Mouse (Mus musculus) forebrain, postnatal 0 days (tissue): ENCODE results near the gene Dhx57. TPM values are rescaled to one million over a fixed set of nuclear protein-coding genes. Genes with fewer than 3 reads are reported as not detected.
A peak's percentile ranks its signal among the peaks of the same experiment; 100 is the strongest.
"Not testable (repeated sequence)": the region's sequence is repeated elsewhere in the genome, so short reads cannot be mapped to it uniquely, and the experiment has no call there.

Experiments used
- ATAC-seq: fragments of 200-750 bp; cut with Nextera tagmentation; 2 replicates; pipeline ENCODE4 v1.8.0; 2017; ENCODE audit warnings: mild to moderate bottlenecking, moderate library complexity
- DNase-seq: peaks from one replicate; pipeline ENCODE4 v3.0.0-alpha.2; 2015
- H3K27ac ChIP-seq: fragments of 300-500 bp; sonication (generic); 2 replicates; pipeline ENCODE4 v1.5.1; 2014; ENCODE audit warnings: low read depth, mild to moderate bottlenecking, antibody characterized with exemption, low read length, moderate library complexity, mixed read lengths
- H3K27me3 ChIP-seq: fragments of 300-500 bp; sonication (generic); 2 replicates; pipeline ENCODE4 v1.6.1; 2014; ENCODE audit warnings: mild to moderate bottlenecking, low read length, mixed read lengths; ENCODE audit not compliant: insufficient read depth
- H3K36me3 ChIP-seq: fragments of 300-500 bp; sonication (generic); 2 replicates; pipeline ENCODE4 v1.6.1; 2014; ENCODE audit warnings: mild to moderate bottlenecking, moderate library complexity; ENCODE audit not compliant: insufficient read depth
- H3K4me1 ChIP-seq: fragments of 300-500 bp; sonication (generic); 2 replicates; pipeline ENCODE4 v1.6.1; 2014; ENCODE audit warnings: antibody characterized with exemption; ENCODE audit not compliant: insufficient read depth
- H3K4me2 ChIP-seq: fragments of 300-500 bp; sonication (generic); 2 replicates; pipeline ENCODE4 v1.6.1; 2014; ENCODE audit warnings: low read depth, mild to moderate bottlenecking, moderate library complexity
- H3K4me3 ChIP-seq: fragments of 300-500 bp; sonication (generic); 2 replicates; pipeline ENCODE4 v1.5.1; 2014; ENCODE audit warnings: low read depth, low read length, mixed read lengths
- H3K9ac ChIP-seq: fragments of 300-500 bp; sonication (generic); 2 replicates; pipeline ENCODE4 v1.6.1; 2014; ENCODE audit warnings: mild to moderate bottlenecking
- H3K9me3 ChIP-seq: fragments of 300-500 bp; sonication (generic); 2 replicates; pipeline ENCODE4 v1.6.1; 2016; ENCODE audit warnings: low read length
- CTCF ChIP-seq: sonication (generic); IDR thresholded peaks from 2 replicates; pipeline ENCODE4 v1.5.1; 2016; ENCODE audit warnings: antibody characterized with exemption, control low read depth, low read depth
- WGBS: fragments of 180-500 bp; shearing (Covaris S2); extraction: QIAGEN DNeasy Blood & Tissue Kit; methylation state at CpG from one replicate; pipeline ENCODE4 v1.1.7; 2014; 5-methylcytosine and 5-hydroxymethylcytosine counted together
- polyA plus RNA-seq: library from polyadenylated mRNA; unstranded; fragments of >200 nt; fragmentation: Nextera tagmentation; extraction: Ambion mirVana; gene quantifications from 2 replicates; pipeline ENCODE4 v1.2.1, GENCODE M21; 2015
- total RNA-seq: library from RNA; depleted of rRNA; stranded (reverse); fragments of >200 nt; gene quantifications from 2 replicates; pipeline ENCODE4 v1.2.3, GENCODE M21; 2014

The Dhx57 gene
- total and polyA plus RNA-seq, 2 experiments from 2014 or later = 33.7 to 72.1 TPM

DNA sequence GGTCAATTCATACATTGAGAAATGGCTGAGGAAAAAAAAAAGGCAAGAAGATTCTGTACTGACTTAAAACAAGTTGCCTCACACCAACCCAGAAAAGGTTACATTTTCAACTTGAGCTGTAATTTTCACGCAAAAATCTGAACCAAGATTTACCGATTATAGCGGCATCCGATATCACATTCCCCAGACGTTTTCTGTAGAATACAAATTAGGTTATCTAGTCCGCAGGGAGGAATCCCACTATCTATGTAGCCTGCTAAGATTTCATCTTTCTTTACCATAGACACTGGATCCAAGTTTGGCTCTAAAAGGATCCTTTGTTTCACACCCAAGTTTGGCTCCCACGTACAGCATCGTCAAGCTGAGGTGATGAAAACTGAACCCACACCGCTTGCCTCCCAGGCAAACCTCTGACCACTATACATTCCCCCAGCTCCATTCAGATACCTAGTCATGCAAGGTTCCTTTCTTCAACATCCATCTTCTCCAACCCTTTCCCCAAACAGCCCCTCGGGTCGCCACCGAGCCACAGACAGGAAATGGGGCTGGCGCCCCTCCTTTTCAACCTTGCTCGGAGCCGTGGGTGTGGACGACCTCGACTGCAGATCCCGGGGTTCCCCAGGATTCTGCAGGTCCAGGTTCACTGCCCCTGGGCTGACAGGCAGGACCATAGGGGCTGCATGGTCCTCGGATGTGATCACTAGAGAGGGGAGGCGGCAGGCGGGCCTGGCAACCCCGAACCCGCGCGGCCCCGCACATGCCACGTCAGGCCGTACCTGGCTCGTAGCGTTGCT, 799 bp downstream of the Dhx57 start:
- Histone ChIP-seq H3K27me3 (no peaks in the 10 kb centered on the region), H3K4me1 (peaks cover 5% of the 10 kb centered on the region), H3K9ac (peak overlapping the region; percentile 98), H3K4me2 (peak overlapping the region; percentile 67), H3K9me3 (no peaks in the 10 kb centered on the region), H3K27ac (peak overlapping the region; percentile 95), H3K36me3 (no peaks in the 10 kb centered on the region), H3K4me3 (peak overlapping the region; percentile 95)
- WGBS = 1% methylated on average over 30 of the region's 30 CpGs
- DNase-seq = peak; percentile 60
- ATAC-seq = no peak; the same call in 1 of the 2 replicates
- no peak for TF ChIP-seq CTCF

DNA sequence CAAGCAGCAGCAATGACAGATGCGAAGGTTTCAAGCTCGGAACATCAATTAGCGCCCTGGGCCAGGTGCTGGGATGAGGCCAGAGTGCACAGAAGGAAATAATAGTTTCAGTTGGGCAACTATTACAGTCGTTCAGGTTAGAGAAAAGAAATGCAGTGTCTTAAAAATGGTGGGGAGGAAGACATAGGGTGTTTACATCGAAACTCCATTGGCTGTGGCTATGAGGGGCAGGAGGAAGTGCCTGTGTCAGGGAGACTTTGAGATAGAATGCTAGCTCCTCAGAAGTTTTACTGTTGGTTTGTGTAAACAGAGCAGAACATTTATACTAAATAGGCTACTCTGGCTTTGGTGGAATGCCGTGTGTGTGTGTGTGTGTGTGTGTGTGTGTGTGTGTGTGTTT, 2.3 kb downstream of the Dhx57 start:
- no peak for DNase-seq
- H3K36me3 ChIP-seq = no peaks in the 10 kb centered on the region
- H3K4me2 ChIP-seq = 0 out of 2 replicates have a peak overlapping the region, but pooled peaks have one; percentile 67
- ATAC-seq = no peak
- H3K27me3 ChIP-seq = no peaks in the 10 kb centered on the region
- H3K9me3 ChIP-seq = no peaks in the 10 kb centered on the region
- H3K4me3 ChIP-seq = no peak overlapping the region
- H3K4me1 ChIP-seq = peaks cover 5% of the 10 kb centered on the region
- no peak for TF ChIP-seq CTCF
- 83% methylated on average over 6 of the region's 6 CpGs for WGBS
- H3K9ac ChIP-seq = no peak overlapping the region
- H3K27ac ChIP-seq = no peak overlapping the region

DNA sequence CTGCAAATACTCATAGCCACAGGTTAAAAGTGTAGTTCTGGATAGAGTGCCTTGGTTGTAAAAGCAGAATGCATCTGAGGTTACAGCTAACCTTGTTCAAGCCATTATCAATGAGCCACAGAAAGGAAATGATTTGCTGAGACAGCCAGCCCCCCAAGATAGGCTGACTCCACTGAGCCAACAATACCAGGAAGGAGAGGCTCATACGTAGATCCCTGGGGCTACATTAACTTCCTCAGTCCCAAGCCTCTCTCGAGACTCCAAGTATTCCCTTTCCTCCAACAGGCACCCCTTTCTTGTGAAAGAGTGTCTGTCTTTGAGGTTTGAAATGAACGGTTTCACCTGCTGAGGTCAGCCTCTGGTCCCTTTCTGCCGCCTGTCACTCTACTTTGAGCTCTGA, 5.8 kb downstream of the Dhx57 start:
- Histone ChIP-seq H3K4me2 (no peak overlapping the region), H3K27me3 (no peaks in the 10 kb centered on the region), H3K27ac (no peak overlapping the region), H3K36me3 (peaks cover 16% of the 10 kb centered on the region), H3K9me3 (no peaks in the 10 kb centered on the region), H3K4me1 (peaks cover 5% of the 10 kb centered on the region), H3K9ac (no peak overlapping the region), H3K4me3 (no peak overlapping the region)
- no peak for DNase-seq
- 83% methylated on average over 4 of the region's 4 CpGs for WGBS
- ATAC-seq = no peak
- no peak for TF ChIP-seq CTCF

- WGBS = 94% methylated on average over 8 of the region's 8 CpGs
- no peak for ATAC-seq
- DNase-seq = no peak
- Histone ChIP-seq H3K4me2 (no peak overlapping the region), H3K9ac (no peak overlapping the region), H3K27ac (no peak overlapping the region), H3K9me3 (no peaks in the 10 kb centered on the region), H3K27me3 (no peaks in the 10 kb centered on the region), H3K4me1 (no peaks in the 10 kb centered on the region), H3K4me3 (no peak overlapping the region), H3K36me3 (peaks cover 51% of the 10 kb centered on the region)
- TF ChIP-seq CTCF = no peak
These were observed 10.8 kb downstream of the Dhx57 start for GRCm38 (mm10) chr17:80279340-80280070.

DNA sequence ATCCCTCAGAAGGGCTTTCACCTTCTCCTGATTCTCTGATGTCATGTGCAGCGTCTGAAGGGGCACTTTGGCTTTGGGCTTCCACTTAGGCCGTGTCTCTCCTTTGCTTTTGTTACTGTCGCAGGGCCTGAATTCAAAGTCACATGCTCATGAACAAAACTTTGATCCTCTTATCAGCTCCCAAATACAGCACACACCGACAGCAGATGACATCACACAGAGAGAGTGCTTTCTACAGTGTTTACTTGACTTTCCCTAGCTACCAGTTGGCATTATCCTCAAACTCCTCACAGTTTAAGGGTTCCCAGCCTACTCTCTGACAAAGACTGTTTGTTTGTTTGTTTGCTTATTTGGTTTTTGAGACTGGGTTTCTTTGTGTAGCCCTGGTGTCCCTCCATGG, 12.0 kb downstream of the Dhx57 start:
- no peak for TF ChIP-seq CTCF
- ATAC-seq (no peak), DNase-seq (no peak)
- Histone ChIP-seq H3K36me3 (peaks cover 62% of the 10 kb centered on the region), H3K27me3 (no peaks in the 10 kb centered on the region), H3K4me1 (no peaks in the 10 kb centered on the region), H3K9me3 (no peaks in the 10 kb centered on the region), H3K4me3 (no peak overlapping the region), H3K9ac (no peak overlapping the region), H3K4me2 (no peak overlapping the region), H3K27ac (no peak overlapping the region)
- WGBS = 88% methylated on average over 4 of the region's 4 CpGs

- not testable (repeated sequence) for ATAC-seq, H3K4me2 ChIP-seq, H3K9ac ChIP-seq, H3K4me1 ChIP-seq, H3K4me3 ChIP-seq, DNase-seq, H3K9me3 ChIP-seq, H3K27ac ChIP-seq, H3K27me3 ChIP-seq
- peaks cover 84% of the 10 kb centered on the region for H3K36me3 ChIP-seq
- WGBS = 96% methylated on average over 7 of the region's 7 CpGs
These were observed 19.7 kb downstream of the Dhx57 start for GRCm38 (mm10) chr17:80270622-80271021.

GRCm38 (mm10) chr17:80268151-80268550, 22.1 kb downstream of the Dhx57 start:
- 97% methylated on average over 3 of the region's 3 CpGs for WGBS
- no peak overlapping the region for H3K4me2 ChIP-seq
- no peak overlapping the region for H3K27ac ChIP-seq
- no peaks in the 10 kb centered on the region for H3K27me3 ChIP-seq
- no peak overlapping the region for H3K9ac ChIP-seq
- TF ChIP-seq CTCF = no peak
- ATAC-seq (no peak), DNase-seq (no peak)
- H3K36me3 ChIP-seq = peaks cover 85% of the 10 kb centered on the region
- H3K4me3 ChIP-seq = no peak overlapping the region
- H3K4me1 ChIP-seq = no peaks in the 10 kb centered on the region
- H3K9me3 ChIP-seq = no peaks in the 10 kb centered on the region
